Mouse (Mus musculus) limb, embryonic 11.5 days (tissue): ENCODE results near the gene Zfp597. TPM values are rescaled to one million over a fixed set of nuclear protein-coding genes. Genes with fewer than 3 reads are reported as not detected.

Experiments used
- ATAC-seq: fragments of 200-750 bp; cut with Nextera tagmentation; 2 replicates; pipeline ENCODE4 v1.8.0; 2017; ENCODE audit warnings: low read depth; ENCODE audit not compliant: insufficient number of reproducible peaks, low FRiP score, low TSS enrichment
- DNase-seq: peaks from one replicate; pipeline ENCODE4 v3.0.0-alpha.2; 2015; ENCODE audit warnings: low spot score
- H3K27ac ChIP-seq: fragments of 300-500 bp; sonication (generic); replicated peaks from 2 replicates; pipeline ENCODE4 v1.5.1; 2014; ENCODE audit warnings: low read depth, mild to moderate bottlenecking, low read length
- H3K27me3 ChIP-seq: fragments of 300-500 bp; sonication (generic); 2 replicates; pipeline ENCODE4 v1.6.1; 2014; ENCODE audit warnings: mild to moderate bottlenecking, low read length, mixed read lengths; ENCODE audit not compliant: control insufficient read depth, insufficient read depth
- H3K36me3 ChIP-seq: fragments of 300-500 bp; sonication (generic); 2 replicates; pipeline ENCODE4 v1.6.1; 2014; ENCODE audit warnings: mild to moderate bottlenecking, low read length, moderate library complexity, mixed read lengths; ENCODE audit not compliant: control insufficient read depth, insufficient read depth
- H3K4me1 ChIP-seq: fragments of 300-500 bp; sonication (generic); 2 replicates; pipeline ENCODE4 v1.6.1; 2014; ENCODE audit warnings: low read length, mixed read lengths; ENCODE audit not compliant: control insufficient read depth, insufficient read depth
- H3K4me2 ChIP-seq: fragments of 300-500 bp; sonication (generic); 2 replicates; pipeline ENCODE4 v1.6.1; 2014; ENCODE audit warnings: low read depth, mild to moderate bottlenecking, moderate library complexity; ENCODE audit not compliant: severe bottlenecking
- H3K4me3 ChIP-seq: fragments of 300-500 bp; sonication (generic); 2 replicates; pipeline ENCODE4 v1.5.1; 2014; ENCODE audit warnings: low read depth, low read length
- H3K9ac ChIP-seq: fragments of 300-500 bp; sonication (generic); 2 replicates; pipeline ENCODE4 v1.6.1; 2014; ENCODE audit warnings: mild to moderate bottlenecking, low read length
- H3K9me3 ChIP-seq: fragments of 300-500 bp; sonication (generic); 2 replicates; pipeline ENCODE4 v1.6.1; 2016; ENCODE audit warnings: low read length; ENCODE audit not compliant: control insufficient read depth
- WGBS: fragments of 180-500 bp; shearing (Covaris S2); extraction: QIAGEN DNeasy Blood & Tissue Kit; methylation state at CpG from one replicate; pipeline ENCODE4 v1.1.7; 2014; 5-methylcytosine and 5-hydroxymethylcytosine counted together
- polyA plus RNA-seq: library from polyadenylated mRNA; unstranded; fragments of >200 nt; fragmentation: Nextera tagmentation; extraction: Ambion mirVana; gene quantifications from 2 replicates; pipeline ENCODE4 v1.2.1, GENCODE M21; 2014

Gene Zfp597
- polyA plus RNA-seq, 1 experiment from 2014 or later = 4.5 TPM

GRCm38 (mm10) chr16:3885065-3885670 is 807 bp upstream of the Zfp597 start:
- H3K9ac ChIP-seq = peak overlapping the region; percentile 82
- 3% methylated on average over 10 of the region's 10 CpGs for WGBS
- H3K27ac ChIP-seq = peak overlapping the region; percentile 52; the same call in 1 of the 2 replicates
- H3K27me3 ChIP-seq = no peaks in the 10 kb centered on the region
- DNase-seq = no peak
- peak overlapping the region; percentile 84 for H3K4me3 ChIP-seq
- no peaks in the 10 kb centered on the region for H3K9me3 ChIP-seq
- H3K36me3 ChIP-seq = no peaks in the 10 kb centered on the region
- peaks cover 5% of the 10 kb centered on the region; the same call in 1 of the 2 replicates for H3K4me1 ChIP-seq
- ATAC-seq = peak; percentile 10; the same call in 1 of the 2 replicates
- H3K4me2 ChIP-seq = peak overlapping the region; percentile 71

- no peak overlapping the region for H3K27ac ChIP-seq
- DNase-seq (no peak), ATAC-seq (no peak)
- no peaks in the 10 kb centered on the region for H3K27me3 ChIP-seq
- H3K4me3 ChIP-seq = no peak overlapping the region
- H3K9ac ChIP-seq = no peak overlapping the region
- no peaks in the 10 kb centered on the region; the same call in 1 of the 2 replicates for H3K4me1 ChIP-seq
- 90% methylated on average over 4 of the region's 4 CpGs for WGBS
- H3K4me2 ChIP-seq = no peak overlapping the region
- no peaks in the 10 kb centered on the region for H3K36me3 ChIP-seq
- no peaks in the 10 kb centered on the region for H3K9me3 ChIP-seq
Observed at GRCm38 (mm10) chr16:3876346-3876745, 8.0 kb downstream of the Zfp597 start.

GRCm38 (mm10) chr16:3872216-3873047 is 11.9 kb downstream of the Zfp597 start, which contains the start of gene Naa60:
Gene Naa60 (plus strand): TSS chr16:3872375.
- DNase-seq (peak; percentile 96), ATAC-seq (peak; percentile 98)
- 0 out of 2 replicates have a peak within 1 kb of the TSS, but pooled peaks have one; percentile 25 for H3K27ac ChIP-seq
- peak within 1 kb of the TSS; percentile 50 for H3K4me2 ChIP-seq
- H3K4me3 ChIP-seq = peak within 1 kb of the TSS; percentile 30
- H3K36me3 ChIP-seq = no peaks in the 10 kb centered on the region
- no peaks in the 10 kb centered on the region for H3K27me3 ChIP-seq
- peak within 1 kb of the TSS; percentile 68 for H3K9ac ChIP-seq
- 7% methylated on average over 47 of the region's 47 CpGs for WGBS
- H3K4me1 ChIP-seq = no peaks in the 10 kb centered on the region; the same call in 1 of the 2 replicates
- no peaks in the 10 kb centered on the region for H3K9me3 ChIP-seq

GRCm38 (mm10) chr16:3871815-3872214 is 12.5 kb downstream of the Zfp597 start:
- no peaks in the 10 kb centered on the region for H3K9me3 ChIP-seq
- no peak overlapping the region for H3K27ac ChIP-seq
- H3K27me3 ChIP-seq = no peaks in the 10 kb centered on the region
- ATAC-seq = peak; percentile 9; the same call in 1 of the 2 replicates
- no peaks in the 10 kb centered on the region for H3K36me3 ChIP-seq
- H3K4me2 ChIP-seq = peak overlapping the region; percentile 50
- no peaks in the 10 kb centered on the region; the same call in 1 of the 2 replicates for H3K4me1 ChIP-seq
- under 1% methylated on average over 16 of the region's 16 CpGs for WGBS
- peak overlapping the region; percentile 43 for H3K9ac ChIP-seq
- peak overlapping the region; percentile 30 for H3K4me3 ChIP-seq
- no peak for DNase-seq

- Histone ChIP-seq H3K9me3 (no peaks in the 10 kb centered on the region), H3K27ac (no peak overlapping the region), H3K4me3 (no peak overlapping the region), H3K4me2 (no peak overlapping the region), H3K4me1 (no peaks in the 10 kb centered on the region), H3K9ac (no peak overlapping the region), H3K27me3 (no peaks in the 10 kb centered on the region), H3K36me3 (0 out of 2 replicates have a peak, but pooled peaks cover 4% of the 10 kb centered on the region)
- 94% methylated on average over 4 of the region's 4 CpGs for WGBS
- ATAC-seq (no peak), DNase-seq (no peak)
Observed at GRCm38 (mm10) chr16:3859254-3859653, 25.1 kb downstream of the Zfp597 start.

- no peak overlapping the region for H3K4me3 ChIP-seq
- no peaks in the 10 kb centered on the region for H3K27me3 ChIP-seq
- no peak overlapping the region for H3K9ac ChIP-seq
- no peaks in the 10 kb centered on the region for H3K9me3 ChIP-seq
- DNase-seq (no peak), ATAC-seq (no peak)
- WGBS = 77% methylated on average over 1 of the region's 1 CpGs
- no peak overlapping the region for H3K27ac ChIP-seq
- H3K4me2 ChIP-seq = no peak overlapping the region
- H3K4me1 ChIP-seq = no peaks in the 10 kb centered on the region
- H3K36me3 ChIP-seq = 0 out of 2 replicates have a peak, but pooled peaks cover 4% of the 10 kb centered on the region
Observed at GRCm38 (mm10) chr16:3855776-3856175, 28.6 kb downstream of the Zfp597 start.

- Histone ChIP-seq H3K4me2 (no peak overlapping the region), H3K9ac (no peak overlapping the region), H3K4me3 (no peak overlapping the region), H3K9me3 (no peaks in the 10 kb centered on the region), H3K27ac (no peak overlapping the region), H3K27me3 (no peaks in the 10 kb centered on the region), H3K4me1 (no peaks in the 10 kb centered on the region), H3K36me3 (no peaks in the 10 kb centered on the region)
- ATAC-seq (no peak), DNase-seq (no peak)
- 74% methylated on average over 11 of the region's 11 CpGs for WGBS
Observed at GRCm38 (mm10) chr16:3854437-3855182, 29.8 kb downstream of the Zfp597 start.

- H3K27me3 ChIP-seq = no peaks in the 10 kb centered on the region
- ATAC-seq = no peak
- no peaks in the 10 kb centered on the region for H3K36me3 ChIP-seq
- H3K9ac ChIP-seq = no peak overlapping the region
- H3K4me3 ChIP-seq = no peak overlapping the region
- 21% methylated on average over 12 of the region's 12 CpGs for WGBS
- H3K9me3 ChIP-seq = no peaks in the 10 kb centered on the region
- H3K4me2 ChIP-seq = no peak overlapping the region
- DNase-seq = peak; percentile 57
- H3K27ac ChIP-seq = no peak overlapping the region
- no peaks in the 10 kb centered on the region for H3K4me1 ChIP-seq
Observed at GRCm38 (mm10) chr16:3852586-3852985, 31.8 kb downstream of the Zfp597 start.
